Mouse (Mus musculus): Measurements from ENCODE around the gene Snx5. TPM values are rescaled to one million over a fixed set of nuclear protein-coding genes. Genes with fewer than 3 reads are reported as not detected.

The Snx5 gene
- total and polyA plus RNA-seq, 3 experiments, result 22.2 to 55.3 (median 51.5) TPM

GRCm38 (mm10) chr2:144248613-144249376, 21.9 kb downstream of the Snx5 start:
- 53% methylated on average over 4 of the region's 4 CpGs for WGBS
- no peak for DNase-seq

GRCm38 (mm10) chr2:144247337-144247978, 23.2 kb downstream of the Snx5 start:
- Histone ChIP-seq H3K4me1 (ENCODE audit: control insufficient read depth, insufficient read depth, low read length) (peaks cover 9% of the 10 kb centered on the region), H3K27ac (peak overlapping the region; percentile 18), H3K27me3 (ENCODE audit: control insufficient read depth, insufficient read depth, low read length) (no peaks in the 10 kb centered on the region), H3K9ac (ENCODE audit: low read depth, low read length) (no peak overlapping the region), H3K36me3 (ENCODE audit: control insufficient read depth, insufficient read depth, low read length) (peaks cover 9% of the 10 kb centered on the region), H3K4me3 (no peak overlapping the region), H3K79me2 (replicated peaks; ENCODE audit: control insufficient read depth, insufficient read depth, low read length) (no peaks in the 10 kb centered on the region)
- intact Hi-C loops (cut with DNase I), result no loop called here
- TF ChIP-seq POLR2A (IDR thresholded peaks at IDR 0.05; ENCODE audit: insufficient read depth, low read depth, low read length) (peak; percentile 41; the same call in 1 of the 2 replicates), EP300 (IDR thresholded peaks at IDR 0.05; ENCODE audit: insufficient read depth, low read depth, low read length) (peak; percentile 41; the same call in 1 of the 2 replicates), CTCF (IDR thresholded peaks at IDR 0.05) (no peak)
- WGBS, result 42% methylated on average over 5 of the region's 5 CpGs
- peak; percentile 45 to 69 for DNase-seq

More at GRCm38 (mm10) chr2:144248613-144249376, 21.9 kb downstream of the Snx5 start:
- Histone ChIP-seq H3K27me3 (ENCODE audit: control insufficient read depth, insufficient read depth, low read length) (no peaks in the 10 kb centered on the region), H3K4me1 (ENCODE audit: control insufficient read depth, insufficient read depth, low read length) (peaks cover 9% of the 10 kb centered on the region), H3K79me2 (replicated peaks; ENCODE audit: control insufficient read depth, insufficient read depth, low read length) (no peaks in the 10 kb centered on the region), H3K36me3 (ENCODE audit: control insufficient read depth, insufficient read depth, low read length) (peaks cover 9% of the 10 kb centered on the region), H3K27ac (no peak overlapping the region), H3K4me3 (no peak overlapping the region), H3K9ac (ENCODE audit: low read depth, low read length) (no peak overlapping the region)
- TF ChIP-seq CTCF (IDR thresholded peaks at IDR 0.05), result no peak
- no peak for TF ChIP-seq EP300 (IDR thresholded peaks at IDR 0.05; ENCODE audit: insufficient read depth, low read depth, low read length)
- no peak for TF ChIP-seq POLR2A (IDR thresholded peaks at IDR 0.05; ENCODE audit: insufficient read depth, low read depth, low read length)
- intact Hi-C loops (cut with DNase I), result no loop called here

DNA sequence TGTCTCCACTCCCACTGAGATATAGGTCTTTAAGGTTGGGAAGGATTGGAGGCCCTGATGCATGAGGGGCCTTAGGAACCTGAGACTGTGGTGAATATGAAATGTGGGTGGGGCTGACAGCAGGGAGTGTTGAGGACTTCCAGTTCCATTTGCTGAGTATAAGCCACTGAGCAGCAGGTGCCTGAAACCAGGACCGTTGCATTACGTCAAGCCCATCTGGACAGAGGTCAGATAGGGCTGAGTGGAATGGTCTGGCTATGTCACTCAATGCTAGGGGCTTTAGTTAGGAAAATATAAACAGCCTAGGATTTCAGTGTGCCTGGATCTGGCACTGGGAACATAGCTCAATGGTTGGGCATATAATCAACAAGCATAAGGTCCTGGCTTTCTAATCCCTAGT, 24.4 kb downstream of the Snx5 start:
- intact Hi-C loops (cut with DNase I), result no loop called here
- Histone ChIP-seq H3K27me3 (ENCODE audit: control insufficient read depth, insufficient read depth, low read length) (no peaks in the 10 kb centered on the region), H3K79me2 (replicated peaks; ENCODE audit: control insufficient read depth, insufficient read depth, low read length) (no peaks in the 10 kb centered on the region), H3K4me3 (no peak overlapping the region), H3K9ac (ENCODE audit: low read depth, low read length) (no peak overlapping the region), H3K4me1 (ENCODE audit: control insufficient read depth, insufficient read depth, low read length) (peaks cover 9% of the 10 kb centered on the region), H3K27ac (no peak overlapping the region), H3K36me3 (ENCODE audit: control insufficient read depth, insufficient read depth, low read length) (peaks cover 9% of the 10 kb centered on the region)
- 80% methylated on average over 2 of the region's 2 CpGs for WGBS
- TF ChIP-seq POLR2A (IDR thresholded peaks at IDR 0.05; ENCODE audit: insufficient read depth, low read depth, low read length) (no peak), CTCF (IDR thresholded peaks at IDR 0.05) (no peak), EP300 (IDR thresholded peaks at IDR 0.05; ENCODE audit: insufficient read depth, low read depth, low read length) (no peak)
- no peak for DNase-seq

GRCm38 (mm10) chr2:144245464-144245863, 25.2 kb downstream of the Snx5 start:
- Histone ChIP-seq H3K4me1 (ENCODE audit: control insufficient read depth, insufficient read depth, low read length) (peaks cover 9% of the 10 kb centered on the region), H3K36me3 (ENCODE audit: control insufficient read depth, insufficient read depth, low read length) (peaks cover 4% of the 10 kb centered on the region), H3K4me3 (no peak overlapping the region), H3K27ac (no peak overlapping the region), H3K79me2 (replicated peaks; ENCODE audit: control insufficient read depth, insufficient read depth, low read length) (no peaks in the 10 kb centered on the region), H3K9ac (ENCODE audit: low read depth, low read length) (no peak overlapping the region), H3K27me3 (ENCODE audit: control insufficient read depth, insufficient read depth, low read length) (no peaks in the 10 kb centered on the region)
- intact Hi-C loops (cut with DNase I), result no loop called here
- peak in 1 of 2 experiments; percentile 59 for DNase-seq
- TF ChIP-seq POLR2A (IDR thresholded peaks at IDR 0.05; ENCODE audit: insufficient read depth, low read depth, low read length) (0 out of 2 replicates have a peak, but pooled peaks have one; percentile 29), EP300 (IDR thresholded peaks at IDR 0.05; ENCODE audit: insufficient read depth, low read depth, low read length) (no peak)
- WGBS, result 72% methylated on average over 7 of the region's 7 CpGs

DNA sequence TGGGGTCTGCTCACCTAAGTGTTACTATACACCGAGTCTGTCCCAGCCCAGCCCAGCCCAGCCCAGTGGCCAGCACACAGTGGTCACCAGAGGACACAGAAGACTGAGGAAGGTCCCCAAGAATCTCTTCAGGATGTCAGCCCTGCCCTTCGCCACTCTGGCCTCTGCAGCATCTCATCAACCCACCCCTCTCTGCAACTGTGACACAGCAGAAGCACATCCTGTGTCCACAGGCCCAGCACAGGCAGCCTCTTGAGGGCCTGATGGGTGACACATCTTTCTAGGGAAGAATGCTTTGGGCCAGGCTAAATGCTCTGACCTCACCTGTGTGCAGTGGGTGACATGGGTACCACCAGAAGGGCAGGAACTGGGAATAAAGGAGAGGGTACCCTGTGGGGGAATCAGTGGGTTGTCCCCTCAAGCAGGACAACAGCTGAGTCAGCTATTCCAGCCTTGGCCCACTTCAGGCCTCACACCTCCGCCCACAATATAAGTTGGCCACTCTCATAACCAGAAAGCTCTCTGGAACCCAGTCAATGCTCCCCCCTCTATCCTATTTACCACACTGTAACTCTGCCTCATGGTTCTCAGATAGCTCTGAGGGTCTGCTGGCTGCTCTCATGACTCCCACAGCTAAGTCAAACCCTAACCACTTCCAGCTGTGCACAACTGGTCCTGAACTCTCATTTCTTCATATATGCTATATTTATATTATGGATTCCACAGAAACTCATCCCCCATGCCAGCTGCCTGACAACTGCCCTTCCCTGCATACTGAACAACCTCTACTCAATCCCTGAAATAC, 30.4 kb downstream of the Snx5 start:
- DNase-seq, result no peak
- H3K27ac ChIP-seq, result no peak overlapping the region
- intact Hi-C loops (cut with DNase I), result no loop called here
- TF ChIP-seq POLR2A (IDR thresholded peaks at IDR 0.05; ENCODE audit: insufficient read depth, low read depth, low read length) (no peak), CTCF (IDR thresholded peaks at IDR 0.05) (no peak), EP300 (IDR thresholded peaks at IDR 0.05; ENCODE audit: insufficient read depth, low read depth, low read length) (no peak)
- H3K79me2 ChIP-seq (replicated peaks; ENCODE audit: control insufficient read depth, insufficient read depth, low read length), result no peaks in the 10 kb centered on the region
- WGBS, result 86% methylated on average over 3 of the region's 3 CpGs
- no peaks in the 10 kb centered on the region for H3K36me3 ChIP-seq (ENCODE audit: control insufficient read depth, insufficient read depth, low read length)
- H3K4me1 ChIP-seq (ENCODE audit: control insufficient read depth, insufficient read depth, low read length), result peaks cover 2% of the 10 kb centered on the region
- H3K9ac ChIP-seq (ENCODE audit: low read depth, low read length), result no peak overlapping the region
- H3K27me3 ChIP-seq (ENCODE audit: control insufficient read depth, insufficient read depth, low read length), result no peaks in the 10 kb centered on the region
- no peak overlapping the region for H3K4me3 ChIP-seq

Measured in heart, adult 2 months (tissue).